Mouse (Mus musculus) spleen, adult 2 months (tissue): ENCODE measurements at regions not wholly inside any gene's neighbourhood (a gene's known extent, or its start where the extent isn't known, plus 50 kb on each side); places are given as distances from the start of the nearest gene placed in this dataset.

Experiments used
- DNase-seq, 2 experiments: peaks; one replicate each; pipeline versions ENCODE4 v3.0.0 to v3.0.0-alpha.2; 2012 to 2021; ENCODE audit warnings: low spot score in 2 of 2, low read depth in 1 of 2
- H3K27ac ChIP-seq: fragments of 200-500 bp; 2 replicates; pipeline ENCODE4 v1.5.1; 2012; ENCODE audit warnings: low read length, inconsistent platforms; ENCODE audit not compliant: insufficient read depth
- H3K27me3 ChIP-seq: fragments of 200-500 bp; 2 replicates; pipeline ENCODE4 v1.6.1; 2012; ENCODE audit warnings: mild to moderate bottlenecking, moderate library complexity, low read length, inconsistent platforms; ENCODE audit not compliant: control insufficient read depth, insufficient read depth
- H3K36me3 ChIP-seq: fragments of 200-500 bp; 2 replicates; pipeline ENCODE4 v1.6.1; 2012; ENCODE audit warnings: mild to moderate bottlenecking, low read length, inconsistent platforms; ENCODE audit not compliant: control insufficient read depth, insufficient read depth
- H3K4me1 ChIP-seq: fragments of 200-500 bp; 2 replicates; pipeline ENCODE4 v1.6.1; 2011; ENCODE audit warnings: inconsistent platforms; ENCODE audit not compliant: control insufficient read depth, insufficient read depth, insufficient read length
- H3K4me3 ChIP-seq: fragments of 200-500 bp; 2 replicates; pipeline ENCODE4 v1.5.1; 2011; ENCODE audit warnings: mild to moderate bottlenecking, inconsistent platforms; ENCODE audit not compliant: insufficient read depth, insufficient read length; ENCODE audit errors: extremely low read depth
- CTCF ChIP-seq: fragments of 200-500 bp; IDR thresholded peaks from 2 replicates; pipeline ENCODE4 v1.5.1; 2011; ENCODE audit warnings: mild to moderate bottlenecking, inconsistent platforms; ENCODE audit not compliant: insufficient read depth, insufficient read length, insufficient replicate concordance; ENCODE audit errors: extremely low read depth
- POLR2A ChIP-seq: fragments of 200-500 bp; IDR thresholded peaks from 2 replicates; pipeline ENCODE4 v1.6.1; 2011; ENCODE audit warnings: low read depth, low read length, inconsistent platforms
- WGBS: fragments of 180-500 bp; shearing (Covaris S2); methylation state at CpG from one replicate; pipeline ENCODE4 v1.1.7; 2018; 5-methylcytosine and 5-hydroxymethylcytosine counted together

DNA sequence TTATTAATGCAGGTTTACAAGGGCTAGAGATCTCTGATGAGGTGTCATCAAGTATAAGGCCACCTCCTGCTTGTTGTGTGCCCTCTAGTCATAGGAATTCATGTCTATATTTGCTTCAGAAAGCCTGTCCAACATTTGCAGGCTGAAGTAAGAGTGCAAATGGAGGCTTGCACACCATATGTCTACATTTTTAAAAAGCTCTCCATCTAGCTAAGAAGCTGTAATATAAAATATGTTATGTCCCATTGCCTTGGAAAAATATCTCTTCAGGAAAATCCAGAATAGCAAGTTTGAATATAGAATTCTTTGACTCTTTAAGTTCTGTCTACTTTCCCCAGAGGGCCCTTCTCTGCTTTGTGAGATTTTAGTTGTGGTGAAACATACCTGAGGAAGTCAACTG is 134.6 kb downstream of the Cd24a start:
- TF ChIP-seq POLR2A, result no peak
- no peak for TF ChIP-seq CTCF
- Histone ChIP-seq H3K4me1 (peaks cover 9% of the 10 kb centered on the region; the same call in 1 of the 2 replicates), H3K4me3 (no peak overlapping the region), H3K36me3 (no peaks in the 10 kb centered on the region), H3K27me3 (no peaks in the 10 kb centered on the region), H3K27ac (no peak overlapping the region)
- no peak for DNase-seq

DNA sequence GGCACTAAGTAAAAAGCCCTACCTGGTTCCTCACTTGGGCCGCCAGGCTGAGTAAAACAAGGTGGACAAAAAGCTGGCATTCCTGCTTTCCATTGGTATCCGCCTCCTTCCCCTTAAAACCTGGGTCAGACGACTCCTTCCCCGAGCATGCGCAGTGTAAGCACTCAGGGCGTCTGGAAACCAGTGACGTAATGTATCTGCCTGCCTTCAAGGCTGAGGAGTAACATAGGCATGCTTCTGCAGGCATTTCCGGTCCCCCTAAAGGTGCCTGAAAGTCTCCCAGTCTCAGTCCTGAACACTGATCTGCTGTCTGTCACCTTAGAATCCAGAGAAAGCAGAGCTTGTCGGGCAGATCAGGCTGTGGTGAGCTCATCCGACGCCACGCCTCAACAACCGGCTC is 140.7 kb downstream of the Cd24a start:
- Histone ChIP-seq H3K4me1 (peaks cover 8% of the 10 kb centered on the region; the same call in 1 of the 2 replicates), H3K36me3 (no peaks in the 10 kb centered on the region), H3K27me3 (no peaks in the 10 kb centered on the region), H3K27ac (no peak overlapping the region), H3K4me3 (no peak overlapping the region)
- WGBS, result 92% methylated on average over 13 of the region's 13 CpGs
- no peak for TF ChIP-seq POLR2A
- DNase-seq, result no peak

DNA sequence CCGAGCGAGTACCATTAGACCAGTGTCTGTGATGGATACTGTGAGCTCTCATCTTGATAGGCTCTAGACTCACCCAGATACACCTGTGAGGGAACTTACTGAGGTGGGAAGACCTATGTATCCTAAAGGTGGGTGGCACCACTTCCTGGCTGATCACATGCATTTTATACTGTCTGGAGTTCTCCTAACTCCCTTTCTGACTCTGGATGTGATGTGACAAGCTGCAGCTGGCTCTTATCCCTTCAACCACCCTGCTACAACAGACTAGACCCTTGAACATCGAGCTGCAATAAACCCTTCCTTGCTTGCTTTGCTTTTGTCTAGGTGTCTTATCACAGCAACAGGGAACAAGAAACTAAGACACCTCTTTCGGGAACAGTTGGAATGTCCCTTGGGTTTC is 143.3 kb downstream of the Cd24a start:
- WGBS, result 85% methylated on average over 4 of the region's 4 CpGs
- Histone ChIP-seq H3K4me3 (no peak overlapping the region), H3K4me1 (peaks cover 8% of the 10 kb centered on the region; the same call in 1 of the 2 replicates), H3K27ac (no peak overlapping the region), H3K27me3 (no peaks in the 10 kb centered on the region), H3K36me3 (no peaks in the 10 kb centered on the region)
- DNase-seq, result no peak
- TF ChIP-seq CTCF (no peak), POLR2A (no peak)

DNA sequence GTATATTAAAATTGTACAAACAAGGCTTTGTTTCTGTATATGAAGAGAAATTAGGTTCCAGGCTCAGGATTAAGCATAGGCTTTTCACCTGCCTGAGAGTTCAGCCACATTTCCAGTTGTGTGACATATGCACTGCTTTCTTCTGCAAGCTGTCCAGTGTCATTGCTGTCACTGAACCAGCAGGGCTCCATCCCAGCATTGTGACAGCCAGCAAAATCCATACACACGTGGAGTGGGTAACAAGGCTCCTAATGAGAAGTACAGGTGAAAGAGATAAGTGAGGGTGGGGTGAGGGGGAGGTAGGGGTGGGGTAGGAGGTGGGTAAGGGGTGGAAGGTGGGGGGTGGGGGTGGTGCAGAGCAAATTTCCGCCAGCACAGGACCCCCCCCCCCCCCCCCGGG is 144.1 kb downstream of the Cd24a start:
- H3K27ac ChIP-seq, result no peak overlapping the region
- TF ChIP-seq POLR2A (no peak), CTCF (no peak)
- no peak for DNase-seq
- no peak overlapping the region for H3K4me3 ChIP-seq
- no peaks in the 10 kb centered on the region for H3K27me3 ChIP-seq
- 10% methylated on average over 3 of the region's 3 CpGs for WGBS
- no peaks in the 10 kb centered on the region for H3K36me3 ChIP-seq
- peaks cover 8% of the 10 kb centered on the region; the same call in 1 of the 2 replicates for H3K4me1 ChIP-seq

DNA sequence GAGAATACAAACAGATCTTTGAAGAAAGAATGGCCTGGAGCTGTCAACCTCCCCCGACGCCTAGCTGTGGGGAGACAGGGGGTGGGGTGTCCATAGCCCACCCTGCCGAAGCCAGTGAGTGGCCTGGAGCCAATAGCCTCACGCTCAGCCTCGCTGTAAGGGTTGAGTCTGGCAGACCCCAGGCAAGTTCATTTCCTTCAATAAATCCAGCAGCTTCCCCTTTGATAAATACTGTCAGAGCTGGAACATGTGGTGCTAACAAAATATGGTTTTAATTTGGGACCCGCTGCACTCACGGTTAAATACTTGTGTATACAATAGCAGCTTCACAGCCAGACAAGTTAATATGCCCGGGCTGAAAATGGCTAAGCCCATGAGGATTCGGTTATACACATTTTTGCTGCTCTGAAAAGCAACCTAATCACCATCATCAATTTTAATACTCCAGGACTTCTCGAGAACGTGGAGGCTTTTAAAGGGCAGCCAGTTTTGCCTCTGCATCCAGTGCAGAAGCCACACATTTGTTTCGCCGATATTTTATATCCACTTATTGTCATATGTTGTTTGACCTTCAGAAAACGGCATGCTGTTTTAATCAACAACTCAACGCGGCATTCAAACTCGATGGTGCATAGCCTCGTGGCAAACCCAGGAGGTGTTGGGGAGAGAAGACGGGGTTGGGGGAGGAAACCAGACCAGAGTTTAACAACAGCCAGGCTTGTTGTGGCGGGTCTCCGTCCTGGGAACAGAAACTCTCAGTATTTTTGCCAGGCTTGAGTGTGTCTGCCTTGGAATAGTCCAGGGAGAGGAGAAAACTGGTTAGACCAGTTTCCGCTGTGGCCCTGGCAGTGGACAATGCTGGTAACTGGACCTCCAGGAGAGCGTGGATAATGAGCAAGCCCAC is 144.9 kb downstream of the Cd24a start:
- Histone ChIP-seq H3K27ac (no peak overlapping the region), H3K27me3 (no peaks in the 10 kb centered on the region), H3K4me3 (peak overlapping the region; percentile 36; the same call in 1 of the 2 replicates), H3K36me3 (no peaks in the 10 kb centered on the region), H3K4me1 (peaks cover 8% of the 10 kb centered on the region; the same call in 1 of the 2 replicates)
- 15% methylated on average over 23 of the region's 23 CpGs for WGBS
- DNase-seq, result no peak
- TF ChIP-seq CTCF, result no peak
- TF ChIP-seq POLR2A, result no peak

DNA sequence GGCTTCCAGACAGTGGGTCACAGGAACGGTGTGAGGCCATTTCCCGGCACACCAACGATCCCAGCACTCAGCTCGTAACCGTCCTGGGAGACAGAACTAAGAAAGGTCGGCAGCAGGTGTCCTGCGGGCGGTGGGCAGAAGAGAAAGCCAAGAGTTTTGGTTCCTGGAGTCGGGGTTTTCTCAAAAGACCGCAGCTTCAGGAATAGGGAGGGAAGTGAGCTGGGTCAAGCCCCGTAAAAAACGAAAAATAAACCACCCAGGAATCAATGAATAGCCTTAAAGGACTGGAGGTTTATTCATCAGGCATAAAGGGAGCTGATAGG is 145.5 kb downstream of the Cd24a start:
- Histone ChIP-seq H3K4me1 (peaks cover 12% of the 10 kb centered on the region; the same call in 1 of the 2 replicates), H3K27me3 (no peaks in the 10 kb centered on the region), H3K36me3 (no peaks in the 10 kb centered on the region), H3K27ac (no peak overlapping the region), H3K4me3 (peak overlapping the region; percentile 36; the same call in 1 of the 2 replicates)
- 19% methylated on average over 12 of the region's 12 CpGs for WGBS
- TF ChIP-seq CTCF, result no peak
- no peak for DNase-seq

DNA sequence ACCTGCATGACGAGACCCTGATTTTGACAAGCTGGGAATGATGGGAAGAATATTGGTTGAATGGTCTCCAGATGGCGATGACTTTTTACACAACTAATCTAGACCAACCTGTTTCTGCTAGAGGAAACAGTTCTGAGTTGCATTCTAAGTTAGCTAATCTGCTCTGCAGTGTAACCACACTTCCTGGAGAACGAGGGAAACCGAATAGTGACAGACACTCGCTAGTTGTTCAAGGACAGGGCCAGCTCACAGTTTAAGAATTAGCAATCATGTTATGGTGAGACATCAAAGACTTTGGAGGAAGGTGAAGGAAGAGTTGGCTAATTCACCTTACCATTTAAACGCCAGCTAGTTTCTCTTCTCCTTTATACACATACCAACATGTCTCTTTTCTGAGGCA is 149.7 kb downstream of the Cd24a start:
- DNase-seq, result no peak
- Histone ChIP-seq H3K4me1 (peaks cover 15% of the 10 kb centered on the region; the same call in 1 of the 2 replicates), H3K27ac (no peak overlapping the region), H3K4me3 (no peak overlapping the region), H3K27me3 (no peaks in the 10 kb centered on the region), H3K36me3 (no peaks in the 10 kb centered on the region)
- 15% methylated on average over 6 of the region's 6 CpGs for WGBS
- TF ChIP-seq CTCF (no peak), POLR2A (no peak)
